Mouse (Mus musculus) thymus, adult 18-20 months (tissue): ENCODE measurements around the gene Gm44973.
A peak's percentile ranks its signal among the peaks of the same experiment; 100 is the strongest.
"Not testable (repeated sequence)": the region's sequence is repeated elsewhere in the genome, so short reads cannot be mapped to it uniquely, and the experiment has no call there.

Source experiments
- DNase-seq, 2 experiments: peaks; one replicate each; pipeline ENCODE4 v3.0.0; 2022; ENCODE audit warnings: mixed read lengths in 2 of 2

Gm44973 gene

DNA sequence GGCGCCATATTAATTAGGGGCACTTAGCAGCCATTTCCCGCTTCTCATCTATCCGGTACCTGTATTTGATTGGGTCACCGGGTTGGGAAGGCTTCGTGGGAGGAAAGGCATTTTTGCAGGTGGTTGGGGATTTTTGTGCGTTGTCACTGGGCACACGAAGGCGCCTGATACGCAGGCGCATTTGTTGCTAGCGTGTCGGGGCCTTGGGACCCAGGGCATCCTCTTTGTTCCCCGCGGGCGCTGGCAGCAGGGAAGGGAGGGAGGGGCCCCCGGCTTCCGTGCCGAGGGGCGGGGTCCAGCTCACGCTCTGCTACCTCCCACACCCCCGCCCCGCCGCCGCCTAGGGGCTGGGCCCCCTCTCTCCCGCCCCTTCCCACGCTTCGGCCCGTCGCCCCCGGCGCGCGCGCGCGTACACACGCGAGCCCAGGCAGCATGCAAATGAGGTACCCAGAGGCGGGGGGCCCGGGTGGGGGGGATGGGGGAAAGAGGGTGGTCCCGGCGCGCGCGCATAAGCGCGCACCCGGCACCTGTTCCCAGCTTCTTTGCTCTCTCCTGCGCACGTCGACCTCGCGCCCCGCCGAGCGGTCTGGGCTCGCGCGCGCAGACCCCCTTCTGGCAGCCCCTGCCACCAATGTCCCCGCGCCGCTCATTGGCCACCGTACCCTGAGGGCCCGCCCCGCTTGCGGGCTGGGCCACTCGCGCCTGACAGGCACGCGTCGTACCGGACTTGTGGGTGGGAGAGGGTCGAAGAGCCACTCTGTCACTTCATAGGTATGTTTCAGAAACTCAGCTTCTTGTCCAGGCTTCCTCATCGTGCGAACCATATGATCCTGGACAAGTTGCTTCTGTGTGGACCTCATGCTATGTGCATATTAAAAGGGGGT, at the start of gene Gm44973:
Gene Gm44973, plus strand, starts transcription at position 379 of the 884 bp plus-strand sequence.
- DNase-seq, result peak; percentile 92 to 93

GRCm38 (mm10) chr7:4971068-4971467, 44.2 kb upstream of the Gm44973 start, which contains the start of gene Sbk3:
Sbk3 (minus strand) TSS chr7:4971168.
- no peak for DNase-seq

DNA sequence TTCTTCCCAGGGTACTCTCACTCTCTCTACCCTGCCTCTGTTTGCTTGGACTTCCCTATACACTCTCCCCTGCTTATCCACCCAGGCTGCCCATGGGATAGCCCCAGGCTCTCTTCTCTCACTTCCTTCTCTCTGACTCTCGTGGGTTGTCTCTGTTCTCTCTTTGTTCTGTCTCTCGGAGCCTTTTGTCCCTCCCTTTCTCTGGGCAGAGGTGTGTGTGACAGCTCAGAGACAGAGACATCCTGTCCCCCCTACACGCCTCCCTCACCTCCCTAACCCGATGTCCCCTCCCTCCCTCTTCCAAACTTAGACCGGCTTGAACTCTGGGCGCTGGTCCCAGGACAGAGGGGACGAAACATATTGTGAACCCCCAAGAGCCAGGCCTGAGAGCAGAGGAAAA, 43.6 kb upstream of the Gm44973 start:
- no peak for DNase-seq

DNA sequence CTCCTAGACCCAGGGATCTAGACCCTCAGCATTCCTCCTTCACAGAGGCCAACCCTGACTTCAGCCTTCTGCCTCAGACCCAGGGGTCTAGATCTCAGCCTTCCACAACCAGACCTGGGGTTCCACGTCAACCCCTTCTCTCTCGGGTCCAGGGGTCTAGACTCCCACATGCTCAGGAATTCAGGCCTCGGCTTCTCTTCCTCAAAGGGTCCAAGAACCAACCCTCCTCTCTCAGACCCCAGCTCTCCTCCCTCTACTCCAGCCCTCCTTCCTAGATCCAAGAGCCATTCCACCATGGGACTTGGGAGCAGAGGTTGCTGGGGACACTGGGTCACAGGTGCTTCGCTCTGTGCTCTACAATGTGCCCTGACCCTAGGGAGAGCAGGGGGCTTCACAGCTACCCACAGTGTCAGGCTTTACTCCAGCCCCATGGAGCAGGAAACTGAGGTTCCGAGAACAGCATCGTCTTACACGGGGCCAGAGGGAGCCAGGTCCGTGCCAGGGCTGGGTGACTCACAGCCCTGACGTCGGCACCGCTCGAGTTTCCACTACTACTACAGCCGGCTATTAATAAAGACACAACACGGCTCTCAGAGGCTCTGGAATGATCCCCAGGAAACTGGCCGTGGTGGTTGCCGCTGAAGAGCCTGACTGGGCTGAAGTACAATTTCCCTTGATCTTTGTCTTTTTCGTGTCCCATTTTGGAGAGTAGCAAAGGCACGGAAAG, 42.8 kb upstream of the Gm44973 start:
- no peak for DNase-seq

DNA sequence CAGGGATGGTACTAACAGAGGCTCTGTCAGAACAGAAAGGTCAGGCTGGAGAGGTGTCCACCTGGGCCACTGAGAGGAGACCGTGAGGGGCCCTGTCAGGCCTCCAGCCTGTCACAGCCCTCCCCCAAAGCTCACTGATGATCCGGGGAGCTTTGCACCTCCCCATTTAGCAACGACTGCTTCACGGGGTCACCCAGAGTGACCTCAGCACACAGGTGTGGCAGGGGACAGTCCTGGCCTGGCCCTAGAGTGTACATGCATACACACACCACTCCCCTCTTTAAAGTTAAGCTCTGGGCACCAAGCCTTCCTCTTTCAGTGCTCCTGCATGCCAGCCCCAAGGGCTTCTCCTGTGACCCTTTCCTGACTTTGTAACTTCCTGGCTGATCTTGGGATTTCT, 39.8 kb upstream of the Gm44973 start:
- no peak for DNase-seq

- no peak for DNase-seq
Measured at GRCm38 (mm10) chr7:4976832-4977231, 38.5 kb upstream of the Gm44973 start.

GRCm38 (mm10) chr7:4988250-4988649, 27.0 kb upstream of the Gm44973 start:
- no peak for DNase-seq

GRCm38 (mm10) chr7:4993347-4993998, 21.8 kb upstream of the Gm44973 start:
- DNase-seq, result no peak

GRCm38 (mm10) chr7:4993999-4994788, 21.1 kb upstream of the Gm44973 start:
- DNase-seq, result peak in 1 of 2 experiments; percentile 10

DNA sequence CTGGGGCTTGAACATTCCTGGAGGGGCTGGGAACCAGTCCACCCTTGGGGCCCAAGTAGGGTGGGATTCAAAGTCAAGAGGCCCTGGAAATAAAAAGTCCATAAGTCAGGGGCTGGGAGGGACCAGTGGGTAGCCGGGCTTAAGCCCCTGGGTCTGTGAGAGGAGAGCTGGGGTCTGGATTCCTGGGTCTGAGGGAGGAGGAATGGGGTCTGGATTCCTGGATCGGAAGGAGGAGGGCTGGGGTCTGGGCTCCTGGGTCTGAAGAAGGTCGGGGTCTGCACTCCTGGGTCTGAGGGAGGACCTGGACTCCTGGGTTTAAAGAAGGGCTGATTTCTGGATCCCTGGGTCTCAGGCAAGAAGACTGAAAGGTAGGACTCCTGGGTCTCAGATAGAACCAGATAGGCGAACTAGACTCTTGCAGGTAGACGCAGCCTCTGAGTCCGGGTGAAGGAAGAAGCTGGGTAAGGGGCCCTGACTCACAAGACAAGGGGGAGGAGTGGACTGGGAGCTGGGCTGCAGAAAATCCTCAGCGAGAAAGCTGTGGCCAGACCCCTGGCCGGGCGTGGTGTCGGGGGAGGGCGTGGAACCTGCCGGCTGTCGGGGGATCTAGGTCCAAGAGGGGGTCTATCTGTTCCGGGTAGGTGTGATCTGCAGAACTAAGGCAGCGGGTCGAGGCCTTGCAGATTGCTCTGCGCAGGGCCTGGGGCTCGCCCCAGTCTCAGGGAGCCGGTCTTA, 19.9 kb upstream of the Gm44973 start:
- DNase-seq, result peak in 1 of 2 experiments; percentile 5

- peak; percentile 73 to 78 for DNase-seq
Measured at GRCm38 (mm10) chr7:4996003-4996895, 19.0 kb upstream of the Gm44973 start, which contains the start of gene Zfp579. Zfp579 (minus strand) TSS chr7:4996158.

DNA sequence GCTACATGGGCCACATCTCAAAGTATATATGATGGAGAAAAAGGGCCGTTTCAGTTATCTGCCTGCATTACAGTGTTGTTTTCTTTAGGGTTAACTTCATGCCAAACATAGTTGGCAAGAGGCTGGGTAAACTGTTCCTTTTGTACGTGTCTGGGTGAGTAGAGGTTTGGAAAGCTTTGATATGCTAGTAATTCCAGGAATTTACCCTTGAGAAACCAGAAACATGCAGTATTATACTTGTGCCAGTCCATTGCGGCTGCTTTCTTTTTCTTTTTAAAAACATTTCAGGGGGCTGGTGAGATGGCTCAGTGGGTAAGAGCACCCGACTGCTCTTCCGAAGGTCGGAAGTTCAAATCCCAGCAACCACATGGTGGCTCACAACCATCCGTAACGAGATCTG, 18.4 kb upstream of the Gm44973 start:
- no peak for DNase-seq

DNA sequence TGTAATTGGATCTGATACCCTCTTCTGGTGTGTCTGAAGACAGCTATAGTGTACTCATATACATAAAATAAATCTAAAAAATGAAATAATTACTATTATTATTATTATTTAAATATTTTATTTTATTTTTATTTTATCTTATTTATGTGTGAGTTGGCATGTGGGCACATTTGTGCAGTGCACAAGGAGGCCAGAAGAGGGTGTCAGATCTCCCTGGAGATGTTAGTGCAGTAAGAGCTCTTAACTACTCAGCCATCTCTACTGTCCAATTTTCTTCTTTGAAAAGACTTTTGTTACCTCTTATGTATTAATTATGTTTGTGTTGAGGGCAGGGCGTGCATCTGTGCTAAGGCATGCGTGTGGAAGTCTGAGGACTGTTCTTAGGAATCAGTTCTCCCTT, 15.4 kb upstream of the Gm44973 start:
- DNase-seq, result no peak

- not testable (repeated sequence) for DNase-seq
Measured at GRCm38 (mm10) chr7:5002876-5003275, 12.4 kb upstream of the Gm44973 start.

DNA sequence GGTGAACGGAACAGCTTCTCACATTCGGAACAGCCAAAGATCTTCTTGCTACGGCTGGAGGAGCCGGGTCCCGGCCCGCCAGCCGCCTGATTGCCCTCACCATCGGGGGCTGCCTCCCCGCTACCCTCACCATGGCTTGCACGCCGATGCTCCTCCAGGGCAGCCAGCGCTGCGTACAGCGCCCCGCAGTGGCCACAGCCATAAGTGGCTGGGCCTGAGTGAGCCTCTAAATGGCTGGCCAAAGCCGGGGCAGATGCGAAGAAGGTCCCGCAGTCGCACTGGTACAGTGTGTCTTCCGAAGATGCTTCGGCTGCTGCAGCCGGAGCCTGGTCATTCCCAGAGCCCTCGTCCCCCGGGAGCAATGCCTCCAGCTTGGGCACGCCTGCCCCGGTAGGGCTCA, 7.1 kb upstream of the Gm44973 start:
- no peak for DNase-seq

- DNase-seq, result no peak
Measured at GRCm38 (mm10) chr7:5012681-5013513, 2.4 kb upstream of the Gm44973 start.

DNA sequence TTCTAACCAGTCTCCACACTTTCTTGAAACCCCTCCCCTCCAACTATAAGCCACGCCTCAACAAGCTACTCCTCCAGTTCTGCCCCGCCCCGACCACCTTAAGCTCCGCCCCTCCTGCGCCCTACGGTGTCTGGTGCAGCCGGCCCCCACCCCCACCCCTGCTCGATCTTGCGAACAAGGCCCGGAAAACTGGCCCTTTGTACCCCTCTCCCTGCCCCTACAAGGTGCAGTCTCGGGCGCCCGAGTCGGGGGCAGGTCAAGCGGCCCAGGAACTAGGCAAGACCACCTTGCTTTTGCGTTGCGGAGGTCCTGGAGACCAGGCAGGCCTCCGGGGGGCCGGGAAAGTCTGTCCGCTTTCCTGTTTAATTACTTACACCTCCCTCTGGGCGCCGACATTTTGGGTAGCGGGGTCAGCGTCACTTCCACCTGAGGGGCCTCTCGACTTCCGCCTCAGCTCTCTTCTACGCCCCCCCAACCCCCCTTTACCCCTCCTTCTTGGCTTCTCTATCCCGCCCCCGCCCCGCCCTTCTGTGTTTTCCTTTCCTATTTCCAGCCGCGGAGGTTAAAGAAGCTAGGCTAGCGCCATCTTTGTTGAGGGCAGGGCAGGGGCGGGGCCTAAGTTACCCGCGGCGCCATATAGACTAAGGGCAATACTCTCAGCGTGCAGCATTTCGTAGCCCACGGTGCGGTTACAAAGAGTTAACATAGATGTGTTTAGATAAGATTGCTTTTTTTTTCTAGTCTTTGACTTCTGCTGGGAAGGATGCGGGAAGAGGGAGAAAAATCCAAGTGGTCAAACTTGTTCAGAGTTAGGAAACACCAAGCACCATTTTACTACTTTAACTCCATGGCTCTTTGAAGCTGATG, 812 bp upstream of the Gm44973 start, which contains the start of the genes Zfp524 and Fiz1:
Gene Zfp524, plus strand, starts transcription at position 165 of the 867 bp plus-strand sequence.
Gene Fiz1, minus strand, starts transcription at position 447 of the 867 bp plus-strand sequence.
- DNase-seq, result peak; percentile 90 to 94

DNA sequence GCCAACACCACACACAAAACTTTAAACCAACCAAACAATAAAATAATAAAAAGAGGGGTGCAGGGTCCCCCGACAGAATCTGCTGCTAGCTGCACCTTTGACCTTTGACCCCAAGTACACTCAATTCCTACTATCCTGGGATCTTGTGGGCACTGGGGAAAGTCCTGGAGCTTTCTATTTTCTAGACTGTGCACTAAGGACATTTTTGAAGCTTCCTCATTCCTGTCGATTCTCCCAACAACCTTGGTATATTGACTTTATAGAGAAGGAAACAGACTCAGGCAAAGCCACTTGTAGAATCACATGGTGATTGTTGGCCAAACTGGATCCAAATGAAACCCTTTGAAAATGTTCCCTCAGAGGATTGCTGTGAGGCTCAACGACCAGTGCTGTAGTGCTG, 761 bp downstream of the Gm44973 start:
- DNase-seq, result no peak
